Mouse (Mus musculus) lung, adult 2 months (tissue): ENCODE measurements around the gene Crip1. TPM values are rescaled to one million over a fixed set of nuclear protein-coding genes. Genes with fewer than 3 reads are reported as not detected.

Experiments used
- DNase-seq: peaks from one replicate; pipeline ENCODE4 v3.0.0; 2022
- H3K4me1 ChIP-seq: fragments of 200-500 bp; 2 replicates; pipeline ENCODE4 v1.6.1; 2011; ENCODE audit warnings: low read length; ENCODE audit not compliant: control insufficient read depth, insufficient read depth
- H3K4me3 ChIP-seq: fragments of 200-500 bp; replicated peaks from 2 replicates; pipeline ENCODE3; 2011; ENCODE audit warnings: low read depth, mild to moderate bottlenecking, control low read depth, low read length; ENCODE audit errors: extremely low read depth
- CTCF ChIP-seq: fragments of 200-500 bp; IDR thresholded peaks from 2 replicates; pipeline ENCODE4 v1.5.1; 2011; ENCODE audit warnings: mild to moderate bottlenecking, low read length, control low read depth; ENCODE audit not compliant: insufficient read depth
- POLR2A ChIP-seq: fragments of 200-500 bp; IDR thresholded peaks from 2 replicates; pipeline ENCODE4 v1.6.1; 2011; ENCODE audit warnings: low read depth, mild to moderate bottlenecking, control low read depth, low read length, borderline replicate concordance; ENCODE audit errors: extremely low read depth
- WGBS: fragments of 180-500 bp; shearing (Covaris S2); methylation state at CpG from one replicate; pipeline ENCODE4 v1.1.7; 2018; 5-methylcytosine and 5-hydroxymethylcytosine counted together
- polyA plus RNA-seq: library from polyadenylated mRNA; depleted of rRNA; stranded (reverse); fragments of >200 nt; gene quantifications from 2 replicates; pipeline ENCODE4 v1.2.3, GENCODE M21; 2012

Crip1 gene
- polyA plus RNA-seq, 1 experiment = 1,492 TPM

DNA sequence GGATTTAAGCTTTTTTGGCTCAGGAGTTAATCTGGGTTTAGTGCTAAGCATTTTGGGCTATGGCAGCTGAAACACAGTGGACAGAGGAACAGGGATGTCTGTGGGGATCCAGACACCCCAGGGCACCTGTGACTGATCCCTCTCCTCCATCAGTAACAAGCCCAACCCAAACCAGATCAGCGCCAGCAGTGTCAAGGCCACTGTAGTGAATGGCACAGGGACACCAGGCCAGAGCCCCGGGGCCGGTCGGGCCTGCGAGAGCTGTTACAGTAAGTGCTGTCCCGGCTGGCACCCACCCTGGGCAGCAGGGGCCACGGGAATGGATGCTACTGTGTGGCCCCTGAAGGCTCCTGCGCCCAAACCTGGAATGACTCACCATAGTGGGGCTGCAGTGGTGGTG lies 15.4 kb upstream of the Crip1 start:
- TF ChIP-seq POLR2A (no peak), CTCF (no peak)
- DNase-seq = no peak
- 95% methylated on average over 8 of the region's 8 CpGs for WGBS

DNA sequence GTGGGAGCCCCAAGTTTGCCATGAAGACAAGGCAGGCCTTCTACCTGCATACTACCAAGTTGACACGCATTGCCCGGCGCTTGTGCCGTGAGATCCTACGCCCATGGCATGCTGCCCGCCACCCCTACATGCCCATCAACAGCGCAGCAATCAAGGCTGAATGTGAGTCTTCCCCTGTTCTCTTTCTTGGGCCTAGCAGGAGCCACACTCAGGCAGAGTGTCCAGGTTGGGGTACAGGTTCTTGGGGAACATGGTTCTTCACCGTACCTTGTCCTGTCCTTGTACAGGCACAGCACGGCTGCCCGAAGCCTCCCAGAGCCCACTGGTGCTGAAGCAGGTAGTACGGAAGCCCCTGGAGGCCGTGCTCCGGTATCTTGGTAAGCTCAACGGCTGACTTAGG lies 14.5 kb upstream of the Crip1 start:
- H3K4me1 ChIP-seq = peaks cover 30% of the 10 kb centered on the region
- WGBS = 95% methylated on average over 14 of the region's 14 CpGs
- no peak overlapping the region for H3K4me3 ChIP-seq
- TF ChIP-seq CTCF (no peak), POLR2A (no peak)
- DNase-seq = no peak

More for the DNA sequence above, 15.4 kb upstream of the Crip1 start:
- H3K4me1 ChIP-seq = peaks cover 30% of the 10 kb centered on the region
- H3K4me3 ChIP-seq = no peak overlapping the region

DNA sequence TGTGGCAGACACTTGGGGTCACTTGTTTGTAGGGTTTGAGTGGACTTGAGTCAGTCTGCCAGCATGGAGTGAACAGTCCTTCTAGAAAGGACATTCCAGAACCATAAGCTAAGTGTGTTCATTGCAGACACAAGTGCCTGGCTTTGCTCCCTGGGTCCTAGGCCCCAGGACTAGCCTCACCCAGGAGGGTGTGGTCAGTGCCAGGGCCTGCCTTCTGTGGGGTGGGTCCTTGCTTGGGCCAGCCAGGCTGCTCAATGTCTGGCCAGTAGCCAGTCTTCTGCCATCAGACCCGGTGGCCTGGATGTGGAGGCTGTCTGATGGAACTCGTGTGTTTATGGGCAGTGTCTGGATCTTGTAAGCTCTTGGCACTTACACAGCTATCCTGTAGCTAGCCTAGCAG lies 13.5 kb upstream of the Crip1 start:
- peaks cover 30% of the 10 kb centered on the region for H3K4me1 ChIP-seq
- peak; percentile 86 for DNase-seq
- TF ChIP-seq CTCF = no peak
- TF ChIP-seq POLR2A = 0 out of 2 replicates have a peak, but pooled peaks have one; percentile 43
- 15% methylated on average over 2 of the region's 2 CpGs for WGBS
- no peak overlapping the region for H3K4me3 ChIP-seq

DNA sequence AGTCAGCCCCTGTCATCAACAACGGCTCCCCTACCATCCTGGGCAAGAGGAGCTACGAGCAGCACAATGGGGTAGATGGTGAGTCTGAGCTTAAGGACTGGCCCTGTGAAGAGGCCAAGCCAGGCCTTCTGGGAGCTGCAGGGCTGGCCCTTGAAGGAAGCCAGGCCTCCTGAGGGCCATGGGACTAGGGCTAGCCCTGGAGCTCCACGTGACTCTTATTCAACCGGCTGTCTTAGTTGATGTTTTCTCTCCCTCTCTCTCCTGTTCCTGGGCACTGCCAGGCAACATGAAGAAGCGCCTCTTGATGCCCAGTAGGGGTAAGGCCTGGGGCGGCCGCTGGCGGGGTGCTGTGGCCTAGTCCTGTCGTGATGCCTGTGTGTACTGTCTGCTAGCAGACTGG lies 12.9 kb upstream of the Crip1 start:
- WGBS = 59% methylated on average over 9 of the region's 9 CpGs
- H3K4me3 ChIP-seq = no peak overlapping the region
- no peak for DNase-seq
- TF ChIP-seq CTCF = no peak
- no peak for TF ChIP-seq POLR2A
- peaks cover 30% of the 10 kb centered on the region for H3K4me1 ChIP-seq

DNA sequence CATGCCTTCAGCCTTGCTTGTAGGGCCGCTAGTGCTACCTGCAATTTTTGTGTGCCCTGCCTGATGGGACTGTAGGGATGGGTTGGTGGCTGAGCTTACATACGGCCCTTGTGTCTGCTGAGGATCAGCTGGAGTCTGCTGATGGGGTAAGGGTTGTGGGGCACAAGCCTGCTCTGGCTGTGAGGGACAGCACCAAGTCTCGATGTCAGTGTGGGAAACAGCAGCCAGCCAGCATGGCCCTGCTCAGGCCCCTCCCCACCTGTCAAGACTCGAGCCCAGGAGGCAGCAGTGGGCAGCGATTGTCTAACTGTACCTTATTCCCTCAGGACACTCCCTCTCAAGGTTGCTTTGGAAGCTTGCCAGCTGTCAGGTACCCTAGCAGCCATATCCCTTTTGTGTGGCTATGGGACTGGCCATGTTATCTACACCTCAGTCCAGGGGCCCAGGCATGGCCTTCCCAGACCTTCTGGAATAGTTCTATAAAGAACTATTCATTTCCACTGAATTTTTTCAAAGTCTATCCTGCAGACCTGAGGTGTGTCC lies 12.2 kb upstream of the Crip1 start:
- Histone ChIP-seq H3K4me3 (no peak overlapping the region), H3K4me1 (peaks cover 30% of the 10 kb centered on the region)
- no peak for TF ChIP-seq POLR2A
- no peak for TF ChIP-seq CTCF
- DNase-seq = no peak
- 71% methylated on average over 5 of the region's 5 CpGs for WGBS

DNA sequence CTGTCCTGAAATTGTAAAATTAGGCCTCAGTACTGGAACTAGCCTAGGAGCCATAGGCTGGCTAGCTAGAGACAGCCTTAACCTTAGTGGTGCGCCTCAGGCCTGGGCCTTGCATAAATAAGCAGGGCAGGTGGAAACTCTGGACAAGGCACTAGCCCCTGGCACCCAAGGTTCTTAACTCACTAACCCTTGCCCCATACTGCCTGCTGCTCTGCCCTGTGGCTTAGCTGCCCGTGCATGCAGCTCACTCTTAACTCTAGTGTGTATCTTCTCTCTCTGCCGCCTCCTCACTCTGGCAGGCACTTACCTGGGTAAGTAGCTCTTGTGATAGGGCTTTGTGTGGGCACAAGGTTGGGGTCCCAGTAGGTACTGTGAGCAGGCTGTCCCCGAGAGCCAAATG lies 11.6 kb upstream of the Crip1 start:
- DNase-seq = no peak
- no peak for TF ChIP-seq CTCF
- TF ChIP-seq POLR2A = no peak
- WGBS = 79% methylated on average over 4 of the region's 4 CpGs
- Histone ChIP-seq H3K4me3 (no peak overlapping the region), H3K4me1 (peaks cover 32% of the 10 kb centered on the region)

DNA sequence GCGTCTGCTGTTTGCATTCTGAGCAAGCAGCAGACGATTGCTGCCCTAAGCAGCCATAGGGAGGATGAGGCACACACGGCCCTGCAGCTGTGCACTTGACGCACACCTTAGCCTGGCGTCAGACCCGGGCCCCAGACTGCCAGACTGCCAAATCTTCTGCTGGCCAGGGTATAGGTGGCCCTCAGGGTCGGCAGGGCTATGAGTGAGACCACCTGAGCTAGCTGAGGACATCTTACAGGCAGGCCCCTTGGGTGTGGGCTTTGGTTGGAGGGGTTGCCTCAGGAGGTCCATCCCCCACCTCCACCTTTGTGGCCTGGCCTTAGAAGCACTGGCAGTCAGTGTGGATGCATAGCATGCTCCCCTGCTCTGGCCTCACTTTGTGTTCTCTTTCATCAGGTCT lies 10.7 kb upstream of the Crip1 start:
- H3K4me1 ChIP-seq = peaks cover 34% of the 10 kb centered on the region
- no peak for DNase-seq
- no peak overlapping the region for H3K4me3 ChIP-seq
- WGBS = 84% methylated on average over 7 of the region's 7 CpGs
- TF ChIP-seq CTCF (no peak), POLR2A (no peak)

DNA sequence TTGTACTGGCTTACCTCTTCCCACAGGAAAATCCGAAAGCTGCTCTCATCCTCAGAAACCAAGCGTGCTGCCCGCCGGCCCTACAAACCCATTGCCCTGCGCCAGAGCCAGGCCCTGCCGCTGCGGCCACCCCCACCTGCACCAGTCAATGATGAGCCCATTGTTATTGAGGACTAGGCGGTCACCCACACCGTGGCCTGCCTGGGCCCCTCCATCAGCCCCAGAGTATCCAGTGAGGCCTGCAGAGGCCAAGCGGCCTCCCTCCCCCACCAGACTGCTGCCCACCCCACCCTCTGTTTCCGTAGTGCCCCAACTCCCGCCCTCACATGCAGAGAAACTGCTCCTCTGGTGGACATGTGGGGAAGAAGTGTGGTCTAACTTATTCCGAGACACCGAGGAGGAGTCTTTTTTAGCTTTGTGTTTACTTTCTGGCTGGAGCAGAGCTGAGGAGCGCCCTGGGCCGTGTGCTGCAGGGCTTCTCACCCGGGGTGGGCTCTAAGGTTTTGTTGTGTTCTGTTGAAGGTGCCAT lies 9.6 kb upstream of the Crip1 start:
- H3K4me1 ChIP-seq = peaks cover 34% of the 10 kb centered on the region
- DNase-seq = no peak
- 75% methylated on average over 17 of the region's 17 CpGs for WGBS
- H3K4me3 ChIP-seq = no peak overlapping the region
- TF ChIP-seq CTCF = no peak
- no peak for TF ChIP-seq POLR2A

DNA sequence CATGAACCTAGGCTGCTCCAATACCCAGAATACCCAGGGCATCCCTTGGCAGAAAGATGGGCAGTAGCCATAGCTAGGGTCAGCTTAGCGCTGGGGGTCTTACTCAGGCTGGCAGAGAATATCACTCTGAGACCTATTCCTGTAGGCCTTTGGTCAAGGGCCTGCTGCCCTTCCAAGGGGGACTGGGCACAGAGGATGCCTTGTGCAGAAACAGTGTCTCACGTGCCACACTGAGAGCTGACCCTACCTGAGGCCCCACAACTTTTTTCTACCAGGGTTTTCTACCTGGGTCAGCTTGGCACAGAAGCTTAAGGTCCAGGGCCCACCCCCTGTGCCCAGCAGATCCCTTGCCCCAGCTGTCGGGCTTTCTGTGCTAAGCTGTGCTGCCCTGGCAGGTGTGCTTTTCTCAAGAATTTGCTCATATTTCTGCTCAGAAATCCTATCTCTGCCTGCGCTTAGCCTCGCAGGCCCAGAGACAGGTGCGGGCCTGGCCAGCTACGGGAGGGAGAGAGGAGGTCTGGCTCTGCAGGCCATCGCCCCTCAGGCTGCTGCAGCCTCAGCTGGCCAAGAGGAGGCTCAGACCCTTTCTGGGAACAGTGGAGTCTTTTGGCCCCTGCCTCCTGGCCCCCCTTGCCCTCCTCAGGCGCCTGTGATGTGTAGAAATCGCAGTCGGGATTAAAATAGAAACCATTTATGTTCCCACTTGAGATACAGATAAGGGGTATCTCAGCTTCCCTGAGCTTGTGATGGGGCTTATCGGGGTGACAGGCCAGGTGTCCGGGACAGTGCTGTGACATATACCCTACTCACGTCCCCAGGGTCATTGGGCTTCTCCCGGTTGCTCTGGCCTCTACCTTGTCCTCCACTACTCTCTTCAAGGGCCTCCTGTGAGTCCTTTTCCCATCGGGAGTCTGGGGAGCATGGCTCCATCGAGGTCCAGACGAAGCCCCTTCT lies 8.6 kb upstream of the Crip1 start:
- no peak for DNase-seq
- no peak for TF ChIP-seq POLR2A
- TF ChIP-seq CTCF = no peak
- Histone ChIP-seq H3K4me3 (no peak overlapping the region), H3K4me1 (peaks cover 24% of the 10 kb centered on the region)
- WGBS = 75% methylated on average over 18 of the region's 18 CpGs

DNA sequence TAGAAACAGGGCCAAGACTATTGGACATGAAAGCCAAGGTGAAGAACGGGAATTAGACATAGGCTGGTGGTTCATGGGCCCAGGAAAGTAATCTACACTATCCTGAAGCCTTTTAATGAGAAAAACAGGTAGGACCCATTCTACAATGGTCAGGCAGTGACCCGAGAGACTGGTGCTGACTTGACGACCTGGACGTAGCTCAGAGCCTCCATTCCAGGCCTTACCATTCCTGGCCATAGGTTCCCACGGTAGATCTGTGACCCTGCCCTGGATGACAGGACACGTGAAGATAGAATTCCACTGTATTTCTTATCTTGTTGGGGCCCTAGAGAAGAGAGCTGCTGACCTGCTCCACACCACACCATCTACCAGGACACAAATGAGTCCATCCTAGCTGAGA lies 7.8 kb upstream of the Crip1 start:
- Histone ChIP-seq H3K4me3 (no peak overlapping the region), H3K4me1 (peaks cover 19% of the 10 kb centered on the region)
- 79% methylated on average over 6 of the region's 6 CpGs for WGBS
- TF ChIP-seq CTCF (no peak), POLR2A (no peak)
- DNase-seq = no peak
